In genomic region chr1:14504767-14505343, GRCm38 (mm10) we compare ENCODE assay signal across 10 mouse cellular contexts.
A peak's percentile ranks its signal among the peaks of the same experiment; 100 is the strongest.
DNase-seq lines count a peak whose midpoint lies in the region; ATAC-seq and TF ChIP-seq lines count a peak whose summit lies in the region.
"Had no signal": no experiment of that assay in that cellular context is flagged by ENCODE, and none has a peak within 500 bp of the region (broad histone marks: within the 10 kb centered on the region; RNA-seq: fewer than 3 reads in every experiment).

No protein-coding gene starts in this region.

- H3K27me3 ChIP-seq in heart, embryonic 13.5 days (replicated peaks), result peaks cover 81% of the 10 kb centered on the region
- no peaks in the 10 kb centered on the region; a peak in 1 of 4 replicates for H3K27me3 ChIP-seq in MEL (ENCODE audit: control insufficient read depth in 1 of 2, insufficient read depth in 2 of 2, low read length in 2 of 2)
- H3K27me3 ChIP-seq in forebrain, embryonic 13.5 days, result peaks cover 73% of the 10 kb centered on the region
- peaks cover 68% of the 10 kb centered on the region for H3K27me3 ChIP-seq in limb, embryonic 13.5 days

- no peaks in the 10 kb centered on the region for H3K79me2 ChIP-seq in MEL (ENCODE audit: control insufficient read depth, insufficient read depth, low read length, poor library complexity)

- intact Hi-C loops in heart, postnatal 25 days (cut with DNase I), result no loop called here

- TF ChIP-seq RAD21 in MEL (IDR thresholded peaks at IDR 0.05; ENCODE audit: low read depth, low read length), result no peak

- no peak overlapping the region for H3K27ac ChIP-seq in heart, embryonic 13.5 days (replicated peaks)
- no peak overlapping the region for H3K27ac ChIP-seq in MEL (ENCODE audit: control insufficient read depth, low read depth, low read length)
- no peak overlapping the region for H3K27ac ChIP-seq in forebrain, embryonic 13.5 days
- no peak overlapping the region for H3K27ac ChIP-seq in limb, embryonic 13.5 days
- H3K27ac ChIP-seq: liver, embryonic 12.5 days had no signal

- no peak for TF ChIP-seq POLR2A in MEL (IDR thresholded peaks at IDR 0.05; ENCODE audit: control insufficient read depth in 1 of 2, insufficient read depth in 1 of 2, low read depth in 1 of 2, low read length in 2 of 2, poor library complexity in 1 of 2)

- ATAC-seq in heart, embryonic 13.5 days (ENCODE audit: extremely low read depth, insufficient number of reproducible peaks, low FRiP score, low TSS enrichment), result no peak
- no peak for ATAC-seq in forebrain, embryonic 13.5 days
- ATAC-seq in limb, embryonic 13.5 days (ENCODE audit: low FRiP score, low read depth), result no peak
- ATAC-seq in CD4-positive, CD25-positive, alpha-beta regulatory T cell, adult 4 months, result no peak
- ATAC-seq: liver, embryonic 12.5 days had no signal

- H3K4me1 ChIP-seq in heart, embryonic 13.5 days, result peaks cover 30% of the 10 kb centered on the region
- no peaks in the 10 kb centered on the region for H3K4me1 ChIP-seq in MEL (ENCODE audit: control insufficient read depth in 1 of 2, insufficient read depth in 2 of 2, low read length in 2 of 2)
- peaks cover 21% of the 10 kb centered on the region for H3K4me1 ChIP-seq in forebrain, embryonic 13.5 days
- H3K4me1 ChIP-seq in limb, embryonic 13.5 days, result peaks cover 33% of the 10 kb centered on the region

- no peak for TF ChIP-seq EP300 in MEL (IDR thresholded peaks at IDR 0.05; ENCODE audit: low read depth in 1 of 2, low read length in 2 of 2)

- H3K4me2 ChIP-seq in heart, embryonic 13.5 days, result peak overlapping the region; percentile 53
- peak overlapping the region; percentile 44 for H3K4me2 ChIP-seq in forebrain, embryonic 13.5 days
- H3K4me2 ChIP-seq in limb, embryonic 13.5 days (replicated peaks), result peak overlapping the region; percentile 58
- H3K4me2 ChIP-seq: liver, embryonic 12.5 days had no signal

- H3K9me3 ChIP-seq in heart, embryonic 13.5 days, result no peaks in the 10 kb centered on the region
- H3K9me3 ChIP-seq in MEL (replicated peaks; ENCODE audit: insufficient read depth, low read length), result no peaks in the 10 kb centered on the region
- H3K9me3 ChIP-seq in forebrain, embryonic 13.5 days (replicated peaks), result no peaks in the 10 kb centered on the region
- H3K9me3 ChIP-seq in limb, embryonic 13.5 days, result no peaks in the 10 kb centered on the region
- H3K9me3 ChIP-seq: liver, embryonic 12.5 days had no signal

- DNase-seq in heart, postnatal 25 days (ENCODE audit: low spot score), result no peak
- peak; percentile 44 for DNase-seq in MEL (ENCODE audit: low read depth, low spot score)
- no peak for DNase-seq in ovary, postnatal 36 days (ENCODE audit: low spot score)
- DNase-seq in yolk sac, embryonic 10.5 days (ENCODE audit: low spot score), result no peak
- DNase-seq: gastrocnemius, postnatal 25 days had no signal

- WGBS in heart, embryonic 13.5 days, result 3% methylated on average over 12 of the region's 12 CpGs
- 5% methylated on average over 12 of the region's 12 CpGs for WGBS in forebrain, embryonic 13.5 days
- 5% methylated on average over 12 of the region's 12 CpGs for WGBS in limb, embryonic 13.5 days

- peak overlapping the region; percentile 32 for H3K4me3 ChIP-seq in heart, embryonic 13.5 days
- peak overlapping the region; percentile 33 to 39; a peak in 3 of 4 replicates for H3K4me3 ChIP-seq in MEL (ENCODE audit: control insufficient read depth in 1 of 2, insufficient read depth in 1 of 2, low read depth in 2 of 2, low read length in 2 of 2)
- H3K4me3 ChIP-seq in forebrain, embryonic 13.5 days, result peak overlapping the region; percentile 18; the same call in 1 of the 2 replicates
- peak overlapping the region; percentile 26 for H3K4me3 ChIP-seq in limb, embryonic 13.5 days
- H3K4me3 ChIP-seq: liver, embryonic 12.5 days had no signal

- no peak overlapping the region for H3K9ac ChIP-seq in heart, embryonic 13.5 days
- no peak overlapping the region for H3K9ac ChIP-seq in MEL (ENCODE audit: control insufficient read depth, low read depth, low read length, poor library complexity, severe bottlenecking)
- no peak overlapping the region for H3K9ac ChIP-seq in forebrain, embryonic 13.5 days
- no peak overlapping the region for H3K9ac ChIP-seq in limb, embryonic 13.5 days
- H3K9ac ChIP-seq: liver, embryonic 12.5 days had no signal

- no peak for TF ChIP-seq CTCF in MEL (IDR thresholded peaks at IDR 0.05 in 2 of 3, conservative IDR thresholded peaks at IDR 0.05 in 1 of 3; ENCODE audit: control insufficient read depth in 1 of 3, insufficient read depth in 1 of 3, low read depth in 2 of 3, low read length in 3 of 3, poor library complexity in 1 of 3, severe bottlenecking in 1 of 3)

- H3K36me3 ChIP-seq in heart, embryonic 13.5 days, result no peaks in the 10 kb centered on the region
- peaks cover 0 to 3% of the 10 kb centered on the region in 2 experiments; a peak in 2 of 4 replicates for H3K36me3 ChIP-seq in MEL (ENCODE audit: control insufficient read depth in 1 of 2, insufficient read depth in 2 of 2, low read length in 2 of 2)
- H3K36me3 ChIP-seq in forebrain, embryonic 13.5 days (ENCODE audit: poor library complexity, severe bottlenecking), result no peaks in the 10 kb centered on the region
- no peaks in the 10 kb centered on the region for H3K36me3 ChIP-seq in limb, embryonic 13.5 days
- H3K36me3 ChIP-seq: liver, embryonic 12.5 days had no signal

TF ChIP-seq in MEL, 35 proteins besides CTCF, POLR2A, EP300 and RAD21:
- TF ChIP-seq POLR2AphosphoS5 (IDR thresholded peaks at IDR 0.05; ENCODE audit: borderline replicate concordance, low read depth, low read length) (no peak), USF1 (IDR thresholded peaks at IDR 0.05; ENCODE audit: low read depth, low read length) (no peak), SMC3 (IDR thresholded peaks at IDR 0.05; ENCODE audit: low read depth, low read length) (no peak), TAL1 (IDR thresholded peaks at IDR 0.05; ENCODE audit: low read length) (no peak), KAT2A (conservative IDR thresholded peaks at IDR 0.05; ENCODE audit: low read depth, low read length) (no peak), GATA1 (IDR thresholded peaks at IDR 0.05; ENCODE audit: low read depth, low read length) (peak; percentile 66)
TF ChIP-seq in MEL: peak in this region for 1.
